Mouse (Mus musculus) heart, postnatal 0 days (tissue): ENCODE results near the gene Nedd8.

Source experiments
- CTCF ChIP-seq: IDR thresholded peaks from 2 replicates; pipeline ENCODE4 v1.5.1; 2016; ENCODE audit warnings: antibody characterized with exemption, control low read depth, low read depth
- EP300 ChIP-seq: IDR thresholded peaks from 2 replicates; pipeline ENCODE4 v1.6.1; 2016; ENCODE audit warnings: antibody characterized with exemption, low read depth

DNA sequence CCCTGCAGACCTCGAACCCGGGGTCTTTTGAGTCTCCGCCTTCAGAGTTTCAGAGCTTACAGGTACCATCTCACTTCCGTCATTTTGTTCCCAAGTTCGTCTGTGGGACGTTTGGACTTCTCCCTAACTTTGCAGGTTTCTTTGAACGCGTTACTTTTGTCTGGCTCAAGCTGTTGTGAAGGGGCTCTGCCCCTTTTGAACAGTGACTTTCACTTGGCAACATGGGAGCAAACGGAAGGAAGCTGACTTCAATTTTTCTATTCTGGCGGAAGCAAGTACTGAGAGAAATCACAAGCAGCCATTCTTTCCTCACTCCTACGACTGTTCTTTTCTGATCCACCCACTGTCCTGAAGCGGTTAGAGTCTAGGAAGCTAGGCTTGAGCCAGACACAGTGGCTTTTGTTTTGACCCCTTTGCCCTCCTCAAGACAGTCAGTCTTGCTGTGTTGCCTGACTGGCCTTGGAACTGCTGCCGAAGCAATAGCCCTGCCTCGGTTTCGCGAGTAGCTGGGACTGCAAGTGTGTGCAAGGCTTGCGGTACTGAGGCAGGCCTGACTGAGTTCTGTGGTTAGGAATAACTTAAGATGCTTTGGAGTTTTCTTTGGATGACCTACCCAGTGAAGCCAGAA lies 27.5 kb downstream of the Nedd8 start:
- TF ChIP-seq CTCF (no peak), EP300 (no peak)
